Mouse (Mus musculus) neural tube, embryonic 13.5 days (tissue): ENCODE measurements around the gene Fbxl17. TPM values are rescaled to one million over a fixed set of nuclear protein-coding genes. Genes with fewer than 3 reads are reported as not detected.

Experiments
- ATAC-seq: fragments of 200-750 bp; cut with Nextera tagmentation; 2 replicates; pipeline ENCODE4 v1.8.0; 2017; ENCODE audit warnings: low read depth, mild to moderate bottlenecking, moderate TSS enrichment, moderate library complexity
- H3K27ac ChIP-seq: fragments of 300-500 bp; sonication (generic); replicated peaks from 2 replicates; pipeline ENCODE4 v1.5.1; 2015; ENCODE audit warnings: moderate library complexity, mild to moderate bottlenecking, inconsistent platforms
- H3K27me3 ChIP-seq: fragments of 300-500 bp; sonication (generic); 2 replicates; pipeline ENCODE4 v1.6.1; 2015; ENCODE audit warnings: mild to moderate bottlenecking, inconsistent platforms
- H3K36me3 ChIP-seq: fragments of 300-500 bp; sonication (generic); 2 replicates; pipeline ENCODE4 v1.6.1; 2015; ENCODE audit warnings: mild to moderate bottlenecking, inconsistent platforms
- H3K4me1 ChIP-seq: fragments of 300-500 bp; sonication (generic); replicated peaks from 2 replicates; pipeline ENCODE4 v1.6.1; 2015; ENCODE audit warnings: inconsistent platforms
- H3K4me2 ChIP-seq: fragments of 300-500 bp; sonication (generic); 2 replicates; pipeline ENCODE4 v1.6.1; 2015; ENCODE audit warnings: inconsistent platforms, mild to moderate bottlenecking, moderate library complexity
- H3K4me3 ChIP-seq: fragments of 300-500 bp; sonication (generic); 2 replicates; pipeline ENCODE4 v1.5.1; 2015; ENCODE audit warnings: mild to moderate bottlenecking, inconsistent platforms
- H3K9ac ChIP-seq: fragments of 300-500 bp; sonication (generic); 2 replicates; pipeline ENCODE4 v1.6.1; 2015; ENCODE audit warnings: moderate library complexity, mild to moderate bottlenecking, inconsistent platforms
- H3K9me3 ChIP-seq: fragments of 300-500 bp; sonication (generic); 2 replicates; pipeline ENCODE4 v1.6.1; 2016; ENCODE audit warnings: inconsistent platforms
- WGBS: fragments of 180-500 bp; shearing (Covaris S2); methylation state at CpG from one replicate; pipeline ENCODE4 v1.1.7; 2015; 5-methylcytosine and 5-hydroxymethylcytosine counted together
- polyA plus RNA-seq: library from polyadenylated mRNA; unstranded; fragments of >200 nt; fragmentation: Nextera tagmentation; extraction: Ambion mirVana; gene quantifications from 2 replicates; pipeline ENCODE4 v1.2.1, GENCODE M21; 2015

Fbxl17 gene
- polyA plus RNA-seq, 1 experiment from 2014 or later, result 9.2 TPM

DNA sequence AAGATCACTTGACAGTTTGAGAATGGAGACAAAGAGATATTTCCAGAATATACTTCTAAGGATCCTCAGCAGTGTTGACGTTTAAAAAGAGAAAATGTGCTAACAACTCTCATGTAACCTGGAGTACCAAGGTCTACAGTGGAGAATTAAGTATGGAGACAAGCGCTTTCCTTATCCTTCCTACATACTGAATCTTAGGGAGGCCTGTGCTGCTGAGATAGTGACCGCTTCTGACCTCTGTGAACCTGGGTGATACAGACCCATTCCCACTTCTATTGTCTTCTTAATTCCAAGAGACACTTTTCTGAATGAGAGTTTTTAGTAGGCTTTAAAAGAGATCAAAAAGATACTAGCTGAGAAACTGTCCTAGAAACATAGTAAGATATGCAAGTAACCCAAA, 278.2 kb downstream of the Fbxl17 start:
- no peak overlapping the region for H3K27ac ChIP-seq
- no peak for ATAC-seq
- no peak overlapping the region for H3K4me2 ChIP-seq
- no peaks in the 10 kb centered on the region for H3K9me3 ChIP-seq
- peaks cover 15% of the 10 kb centered on the region for H3K4me1 ChIP-seq
- H3K36me3 ChIP-seq, result no peaks in the 10 kb centered on the region
- no peak overlapping the region for H3K4me3 ChIP-seq
- no peaks in the 10 kb centered on the region for H3K27me3 ChIP-seq
- WGBS, result 86% methylated on average over 3 of the region's 3 CpGs
- no peak overlapping the region for H3K9ac ChIP-seq

GRCm38 (mm10) chr17:63220821-63221220, 279.0 kb downstream of the Fbxl17 start:
- H3K9ac ChIP-seq, result no peak overlapping the region
- H3K4me3 ChIP-seq, result no peak overlapping the region
- H3K4me1 ChIP-seq, result peaks cover 15% of the 10 kb centered on the region
- H3K27ac ChIP-seq, result no peak overlapping the region
- H3K27me3 ChIP-seq, result no peaks in the 10 kb centered on the region
- WGBS, result 12% methylated on average over 5 of the region's 5 CpGs
- H3K36me3 ChIP-seq, result no peaks in the 10 kb centered on the region
- no peak overlapping the region for H3K4me2 ChIP-seq
- no peak for ATAC-seq
- no peaks in the 10 kb centered on the region for H3K9me3 ChIP-seq

DNA sequence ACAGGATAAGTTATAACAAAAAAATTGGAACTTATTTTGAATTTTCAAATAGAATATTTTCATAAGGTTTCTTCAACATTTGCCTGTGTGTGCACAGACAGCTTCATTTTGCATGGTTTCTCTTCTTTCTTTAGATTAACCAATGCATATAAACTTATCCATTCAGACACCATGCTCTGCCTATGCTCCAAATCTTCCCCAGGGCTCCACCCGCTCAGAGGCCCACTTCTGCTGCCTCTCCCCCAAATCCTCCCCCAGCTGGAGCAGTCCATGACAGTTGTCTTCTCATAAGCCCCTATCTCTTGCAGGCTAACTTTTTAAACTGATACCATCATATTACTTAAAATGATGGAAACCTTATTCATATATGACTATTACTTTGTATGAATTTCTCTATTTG, 282.8 kb downstream of the Fbxl17 start:
- H3K9me3 ChIP-seq, result no peaks in the 10 kb centered on the region
- 86% methylated on average over 1 of the region's 1 CpGs for WGBS
- no peaks in the 10 kb centered on the region for H3K27me3 ChIP-seq
- H3K4me3 ChIP-seq, result no peak overlapping the region
- no peak overlapping the region for H3K4me2 ChIP-seq
- no peak for ATAC-seq
- H3K9ac ChIP-seq, result no peak overlapping the region
- H3K27ac ChIP-seq, result no peak overlapping the region
- H3K4me1 ChIP-seq, result peaks cover 8% of the 10 kb centered on the region
- H3K36me3 ChIP-seq, result no peaks in the 10 kb centered on the region

GRCm38 (mm10) chr17:63212018-63212417, 287.8 kb downstream of the Fbxl17 start:
- H3K4me3 ChIP-seq, result no peak overlapping the region
- no peaks in the 10 kb centered on the region for H3K36me3 ChIP-seq
- no peak overlapping the region for H3K9ac ChIP-seq
- H3K4me2 ChIP-seq, result no peak overlapping the region
- no peaks in the 10 kb centered on the region for H3K27me3 ChIP-seq
- H3K27ac ChIP-seq, result no peak overlapping the region
- 83% methylated on average over 4 of the region's 4 CpGs for WGBS
- no peak for ATAC-seq
- no peaks in the 10 kb centered on the region for H3K9me3 ChIP-seq
- H3K4me1 ChIP-seq, result no peaks in the 10 kb centered on the region

- H3K9me3 ChIP-seq, result no peaks in the 10 kb centered on the region
- WGBS, result 86% methylated on average over 6 of the region's 6 CpGs
- H3K9ac ChIP-seq, result no peak overlapping the region
- H3K4me2 ChIP-seq, result no peak overlapping the region
- ATAC-seq, result no peak
- no peak overlapping the region for H3K4me3 ChIP-seq
- no peaks in the 10 kb centered on the region for H3K27me3 ChIP-seq
- no peak overlapping the region for H3K27ac ChIP-seq
- no peaks in the 10 kb centered on the region for H3K36me3 ChIP-seq
- H3K4me1 ChIP-seq, result no peaks in the 10 kb centered on the region
Observed at GRCm38 (mm10) chr17:63209151-63209550, 290.7 kb downstream of the Fbxl17 start.

- Histone ChIP-seq H3K4me3 (no peak overlapping the region), H3K9me3 (no peaks in the 10 kb centered on the region), H3K9ac (no peak overlapping the region), H3K4me2 (no peak overlapping the region), H3K27me3 (no peaks in the 10 kb centered on the region), H3K36me3 (no peaks in the 10 kb centered on the region), H3K27ac (no peak overlapping the region), H3K4me1 (no peaks in the 10 kb centered on the region)
- WGBS, result 88% methylated on average over 4 of the region's 4 CpGs
- no peak for ATAC-seq
Observed at GRCm38 (mm10) chr17:63208346-63208745, 291.5 kb downstream of the Fbxl17 start.

DNA sequence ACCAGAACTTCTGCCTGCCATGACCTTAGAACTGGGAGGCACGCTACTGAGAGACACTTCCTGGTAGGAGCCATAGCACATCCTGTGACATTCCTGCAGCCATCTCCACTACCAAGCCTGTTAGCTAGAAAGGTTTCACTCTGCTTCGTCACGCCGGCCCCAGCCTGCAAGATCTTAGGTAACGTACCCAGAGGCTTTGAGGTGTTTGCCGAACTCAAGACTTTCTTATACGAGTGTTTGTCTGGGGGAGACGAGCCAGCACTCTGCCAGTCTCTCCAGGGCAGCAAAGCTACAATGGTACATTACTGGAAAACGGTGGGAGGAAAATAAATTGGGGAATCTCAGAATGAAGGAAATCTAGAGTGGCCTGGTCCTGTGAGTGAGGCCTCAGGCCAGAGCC, 292.1 kb downstream of the Fbxl17 start:
- ATAC-seq, result no peak
- no peak overlapping the region for H3K4me3 ChIP-seq
- H3K27ac ChIP-seq, result no peak overlapping the region
- H3K36me3 ChIP-seq, result no peaks in the 10 kb centered on the region
- H3K9me3 ChIP-seq, result no peaks in the 10 kb centered on the region
- WGBS, result 91% methylated on average over 9 of the region's 9 CpGs
- no peak overlapping the region for H3K4me2 ChIP-seq
- H3K4me1 ChIP-seq, result no peaks in the 10 kb centered on the region
- no peak overlapping the region for H3K9ac ChIP-seq
- no peaks in the 10 kb centered on the region for H3K27me3 ChIP-seq

GRCm38 (mm10) chr17:63205316-63205715, 294.5 kb downstream of the Fbxl17 start:
- 94% methylated on average over 5 of the region's 5 CpGs for WGBS

DNA sequence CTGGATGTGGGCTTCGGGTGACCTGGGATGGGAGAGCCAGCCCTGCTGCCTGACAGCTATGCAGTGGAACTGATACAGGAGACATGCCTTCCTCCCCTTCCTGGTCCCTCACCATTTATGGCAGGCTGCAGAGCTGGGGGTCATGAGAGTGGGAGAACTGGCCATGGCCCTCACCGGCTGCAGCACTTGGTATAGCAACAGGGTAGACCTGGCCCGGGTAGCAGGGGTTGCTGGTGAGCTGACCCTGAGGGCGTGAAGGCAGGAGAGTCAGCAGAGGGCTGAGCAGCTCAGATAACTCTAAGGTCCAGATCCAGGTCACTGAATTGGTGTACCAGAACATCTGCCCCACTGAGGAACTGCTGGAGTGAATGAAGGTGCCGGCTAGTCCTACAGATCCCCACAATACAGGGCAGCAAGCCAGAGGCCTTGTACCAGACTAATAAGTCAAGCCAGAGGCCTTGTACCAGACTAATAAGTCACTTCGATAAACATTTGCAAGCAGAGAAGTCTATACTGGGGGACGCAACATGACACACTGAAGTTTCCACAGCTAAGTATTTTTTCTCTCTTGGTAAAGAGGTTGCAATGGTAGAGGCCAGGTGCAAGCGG, 296.1 kb downstream of the Fbxl17 start:
- no peak for ATAC-seq
- H3K9me3 ChIP-seq, result no peaks in the 10 kb centered on the region
- H3K27me3 ChIP-seq, result no peaks in the 10 kb centered on the region
- no peaks in the 10 kb centered on the region for H3K36me3 ChIP-seq
- no peak overlapping the region for H3K4me2 ChIP-seq
- no peak overlapping the region for H3K9ac ChIP-seq
- WGBS, result 89% methylated on average over 8 of the region's 8 CpGs
- no peak overlapping the region for H3K4me3 ChIP-seq
- no peak overlapping the region for H3K27ac ChIP-seq
- H3K4me1 ChIP-seq, result no peaks in the 10 kb centered on the region

More at GRCm38 (mm10) chr17:63205316-63205715, 294.5 kb downstream of the Fbxl17 start:
- Histone ChIP-seq H3K4me2 (no peak overlapping the region), H3K36me3 (no peaks in the 10 kb centered on the region), H3K4me3 (no peak overlapping the region), H3K9me3 (no peaks in the 10 kb centered on the region), H3K27ac (no peak overlapping the region), H3K9ac (no peak overlapping the region), H3K4me1 (no peaks in the 10 kb centered on the region), H3K27me3 (no peaks in the 10 kb centered on the region)
- ATAC-seq, result no peak

DNA sequence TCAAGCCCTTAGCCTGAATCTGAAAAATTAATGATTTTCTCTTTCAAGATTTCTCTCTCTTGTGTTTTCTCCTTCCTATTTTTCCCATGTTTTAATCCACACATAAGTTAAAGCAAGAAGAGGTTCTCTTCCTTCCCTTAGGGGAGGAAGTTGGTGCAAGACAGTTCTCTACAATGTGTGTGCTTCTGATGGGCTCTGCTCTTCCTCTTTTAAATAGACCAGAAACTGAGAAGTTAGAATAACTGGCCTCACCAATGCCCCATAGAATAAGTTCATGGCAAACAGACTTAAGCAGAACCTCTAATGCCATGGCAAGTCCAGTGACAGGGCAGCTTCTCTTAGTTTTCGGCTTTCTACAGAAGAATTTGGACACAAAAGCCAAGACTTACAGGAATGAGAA, 301.1 kb downstream of the Fbxl17 start:
- H3K27ac ChIP-seq, result no peak overlapping the region
- H3K27me3 ChIP-seq, result no peaks in the 10 kb centered on the region
- H3K9ac ChIP-seq, result no peak overlapping the region
- H3K9me3 ChIP-seq, result no peaks in the 10 kb centered on the region
- H3K36me3 ChIP-seq, result no peaks in the 10 kb centered on the region
- no peaks in the 10 kb centered on the region for H3K4me1 ChIP-seq
- 94% methylated on average over 1 of the region's 1 CpGs for WGBS
- no peak overlapping the region for H3K4me3 ChIP-seq
- no peak for ATAC-seq
- no peak overlapping the region for H3K4me2 ChIP-seq

DNA sequence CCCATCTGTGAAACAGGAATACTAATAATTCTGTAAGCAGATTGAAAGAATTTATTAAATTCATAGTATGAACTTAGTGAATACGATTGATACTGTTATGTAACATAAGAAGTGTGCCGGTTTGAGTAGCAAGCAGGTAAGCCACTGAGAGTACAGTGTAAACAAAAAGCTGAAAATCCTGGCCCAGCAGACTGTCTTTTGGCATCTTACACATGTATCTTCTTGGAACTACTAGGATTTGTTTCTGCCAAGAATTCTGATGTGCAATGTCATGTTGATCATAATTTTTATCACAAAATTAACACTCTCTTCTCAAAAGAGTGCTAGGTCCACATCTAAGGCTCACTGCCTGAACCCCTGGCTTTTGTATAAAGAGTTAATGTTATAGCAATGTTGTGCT, 304.3 kb downstream of the Fbxl17 start:
- H3K9me3 ChIP-seq, result no peaks in the 10 kb centered on the region
- H3K4me2 ChIP-seq, result no peak overlapping the region
- no peaks in the 10 kb centered on the region for H3K36me3 ChIP-seq
- no peak overlapping the region for H3K4me3 ChIP-seq
- no peaks in the 10 kb centered on the region for H3K27me3 ChIP-seq
- no peak for ATAC-seq
- no peak overlapping the region for H3K9ac ChIP-seq
- H3K27ac ChIP-seq, result no peak overlapping the region
- 0 out of 2 replicates have a peak, but pooled peaks cover 5% of the 10 kb centered on the region for H3K4me1 ChIP-seq
- 91% methylated on average over 2 of the region's 2 CpGs for WGBS

- WGBS, result 82% methylated on average over 7 of the region's 7 CpGs
- H3K9me3 ChIP-seq, result no peaks in the 10 kb centered on the region
Observed at GRCm38 (mm10) chr17:63193196-63193595, 306.6 kb downstream of the Fbxl17 start.

GRCm38 (mm10) chr17:63191345-63191744, 308.5 kb downstream of the Fbxl17 start:
- Histone ChIP-seq H3K9ac (no peak overlapping the region), H3K27ac (no peak overlapping the region), H3K27me3 (no peaks in the 10 kb centered on the region), H3K4me2 (no peak overlapping the region), H3K4me3 (no peak overlapping the region), H3K36me3 (no peaks in the 10 kb centered on the region), H3K9me3 (no peaks in the 10 kb centered on the region), H3K4me1 (peaks cover 5% of the 10 kb centered on the region; the same call in 1 of the 2 replicates)
- 63% methylated on average over 8 of the region's 8 CpGs for WGBS
- ATAC-seq, result no peak

More at GRCm38 (mm10) chr17:63193196-63193595, 306.6 kb downstream of the Fbxl17 start:
- 0 out of 2 replicates have a peak, but pooled peaks cover 5% of the 10 kb centered on the region for H3K4me1 ChIP-seq
- H3K4me2 ChIP-seq, result no peak overlapping the region
- H3K27me3 ChIP-seq, result no peaks in the 10 kb centered on the region
- no peaks in the 10 kb centered on the region for H3K36me3 ChIP-seq
- no peak for ATAC-seq
- H3K4me3 ChIP-seq, result no peak overlapping the region
- H3K27ac ChIP-seq, result no peak overlapping the region
- no peak overlapping the region for H3K9ac ChIP-seq
